Mouse (Mus musculus) MEL (cell line): ENCODE measurements around the gene Bnc2. TPM values are rescaled to one million over a fixed set of nuclear protein-coding genes. Genes with fewer than 3 reads are reported as not detected.

Experiments
- DNase-seq: peaks from one replicate; pipeline ENCODE4 v3.0.0; 2011; ENCODE audit warnings: low read depth, low spot score
- H3K27ac ChIP-seq: 2 replicates; pipeline ENCODE4 v1.5.1; 2012; ENCODE audit warnings: low read depth, mild to moderate bottlenecking, control low read depth, low read length, moderate library complexity; ENCODE audit not compliant: control insufficient read depth
- H3K27me3 ChIP-seq, 2 experiments: fragments of 150-350 bp in 1 of 2; sonication (generic) in 1 of 2; 2 replicates each; pipeline ENCODE4 v1.6.1; 2012; ENCODE audit warnings: low read length in 2 of 2, mild to moderate bottlenecking in 2 of 2, improper control_type of control experiment in 1 of 2, moderate library complexity in 1 of 2; ENCODE audit not compliant: insufficient read depth in 2 of 2, control insufficient read depth in 1 of 2
- H3K36me3 ChIP-seq, 2 experiments: 2 replicates each; pipeline ENCODE4 v1.6.1; 2012 to 2014; ENCODE audit warnings: low read length in 2 of 2, improper control_type of control experiment in 1 of 2, inconsistent platforms in 1 of 2, mild to moderate bottlenecking in 1 of 2; ENCODE audit not compliant: insufficient read depth in 2 of 2, control insufficient read depth in 1 of 2
- H3K4me1 ChIP-seq, 2 experiments: fragments of 150-350 bp in 1 of 2; sonication (generic) in 1 of 2; 2 replicates each; pipeline ENCODE4 v1.6.1; 2012; ENCODE audit warnings: low read length in 2 of 2, improper control_type of control experiment in 1 of 2, mild to moderate bottlenecking in 1 of 2; ENCODE audit not compliant: insufficient read depth in 2 of 2, control insufficient read depth in 1 of 2
- H3K4me3 ChIP-seq, 2 experiments: fragments of 150-350 bp in 1 of 2; sonication (generic) in 1 of 2; 2 replicates each; pipeline ENCODE4 v1.5.1; 2012; ENCODE audit warnings: low read depth in 2 of 2, low read length in 2 of 2, mild to moderate bottlenecking in 2 of 2, moderate library complexity in 2 of 2, control low read depth in 1 of 2, improper control_type of control experiment in 1 of 2; ENCODE audit not compliant: control insufficient read depth in 1 of 2, insufficient read depth in 1 of 2
- H3K79me2 ChIP-seq: 2 replicates; pipeline ENCODE4 v1.6.1; 2012; ENCODE audit warnings: mild to moderate bottlenecking, low read length, moderate library complexity; ENCODE audit not compliant: control insufficient read depth, poor library complexity, insufficient read depth
- H3K9ac ChIP-seq: 2 replicates; pipeline ENCODE4 v1.6.1; 2012; ENCODE audit warnings: low read depth, mild to moderate bottlenecking, control low read depth, low read length, moderate library complexity; ENCODE audit not compliant: control insufficient read depth, poor library complexity, severe bottlenecking
- H3K9me3 ChIP-seq: fragments of 150-350 bp; sonication (generic); replicated peaks from 2 replicates; pipeline ENCODE4 v1.6.1; 2012; ENCODE audit warnings: mild to moderate bottlenecking, low read length, improper control_type of control experiment, moderate library complexity; ENCODE audit not compliant: insufficient read depth
- BHLHE40 ChIP-seq: IDR thresholded peaks from 2 replicates; pipeline ENCODE4 v1.6.1; 2012; ENCODE audit warnings: low read depth, mild to moderate bottlenecking, inconsistent platforms, low read length, improper control_type of control experiment, borderline replicate concordance
- GATA1 ChIP-seq: IDR thresholded peaks from 2 replicates; pipeline ENCODE4 v1.6.1; 2011; ENCODE audit warnings: low read depth, low read length, improper control_type of control experiment
- HCFC1 ChIP-seq: IDR thresholded peaks from 2 replicates; pipeline ENCODE4 v1.6.1; 2012; ENCODE audit warnings: low read depth, mild to moderate bottlenecking, inconsistent platforms, low read length, improper control_type of control experiment, moderate library complexity
- JUND ChIP-seq: IDR thresholded peaks from 2 replicates; pipeline ENCODE4 v1.6.1; 2011; ENCODE audit warnings: low read depth, mild to moderate bottlenecking, improper control_type of control experiment, low read length
- KAT2A ChIP-seq: conservative IDR thresholded peaks from 2 replicates; pipeline ENCODE4 v1.6.1; 2012; ENCODE audit warnings: low read depth, low read length, improper control_type of control experiment, inconsistent platforms
- MAZ ChIP-seq: IDR thresholded peaks from 2 replicates; pipeline ENCODE4 v1.6.1; 2012; ENCODE audit warnings: low read depth, mild to moderate bottlenecking, inconsistent platforms, low read length, improper control_type of control experiment
- MEF2A ChIP-seq: IDR thresholded peaks from 2 replicates; pipeline ENCODE4 v1.6.1; 2014; ENCODE audit warnings: low read depth, mild to moderate bottlenecking, inconsistent platforms, low read length, improper control_type of control experiment; ENCODE audit not compliant: poor library complexity, insufficient replicate concordance, severe bottlenecking; ENCODE audit errors: extremely low read depth
- NRF1 ChIP-seq: IDR thresholded peaks from 2 replicates; pipeline ENCODE4 v1.6.1; 2014; ENCODE audit warnings: low read depth, mild to moderate bottlenecking, inconsistent platforms, low read length, improper control_type of control experiment, moderate library complexity; ENCODE audit not compliant: poor library complexity, insufficient read depth, severe bottlenecking
- POLR2AphosphoS2 ChIP-seq: IDR thresholded peaks from 2 replicates; pipeline ENCODE4 v1.6.1; 2011; ENCODE audit warnings: low read length, improper control_type of control experiment
- POLR2AphosphoS5 ChIP-seq: IDR thresholded peaks from 2 replicates; pipeline ENCODE4 v1.6.1; 2012; ENCODE audit warnings: low read depth, borderline replicate concordance, mild to moderate bottlenecking, inconsistent platforms, low read length, moderate library complexity, mixed read lengths
- RAD21 ChIP-seq: IDR thresholded peaks from 2 replicates; pipeline ENCODE4 v1.6.1; 2011; ENCODE audit warnings: mild to moderate bottlenecking, low read depth, low read length, improper control_type of control experiment
- TAL1 ChIP-seq: IDR thresholded peaks from 2 replicates; pipeline ENCODE4 v1.6.1; 2012; ENCODE audit warnings: mild to moderate bottlenecking, inconsistent platforms, low read length, moderate library complexity, mixed read lengths
- TBP ChIP-seq: IDR thresholded peaks from 2 replicates; pipeline ENCODE4 v1.8.0; 2011; ENCODE audit warnings: low read depth, low read length, improper control_type of control experiment
- TCF12 ChIP-seq: IDR thresholded peaks from 2 replicates; pipeline ENCODE4 v1.6.1; 2014; ENCODE audit warnings: low read depth, mild to moderate bottlenecking, inconsistent platforms, low read length, improper control_type of control experiment, moderate library complexity
- ZKSCAN1 ChIP-seq: IDR thresholded peaks from 2 replicates; pipeline ENCODE4 v1.6.1; 2012; ENCODE audit warnings: low read depth, mild to moderate bottlenecking, inconsistent platforms, low read length, improper control_type of control experiment, moderate library complexity
- ZMIZ1 ChIP-seq: IDR thresholded peaks from 2 replicates; pipeline ENCODE4 v1.6.1; 2012; ENCODE audit warnings: low read depth, mild to moderate bottlenecking, inconsistent platforms, low read length, improper control_type of control experiment, moderate library complexity
- ZNF384 ChIP-seq: IDR thresholded peaks from 2 replicates; pipeline ENCODE4 v1.6.1; 2012; ENCODE audit warnings: low read depth, mild to moderate bottlenecking, inconsistent platforms, low read length, improper control_type of control experiment
- polyA plus RNA-seq, 2 experiments: library from polyadenylated mRNA; stranded (reverse) in 1 of 2; unstranded in 1 of 2; fragments of >175 nt in 1 of 2; fragments of >200 nt in 1 of 2; gene quantifications; 2 replicates each; pipeline versions ENCODE4 v1.2.1 to v1.2.4; 2012; ENCODE audit warnings: low replicate concordance in 2 of 2, low read depth in 1 of 2; ENCODE audit not compliant: insufficient read length in 2 of 2, insufficient read depth in 1 of 2, missing spikeins in 1 of 2
- total RNA-seq: library from RNA; depleted of rRNA; stranded (reverse); fragments of 300-350 nt; gene quantifications from 2 replicates; pipeline ENCODE4 v1.2.3, GENCODE M21; 2012

Gene Bnc2
- total and polyA plus RNA-seq, 3 experiments = not detected

DNA sequence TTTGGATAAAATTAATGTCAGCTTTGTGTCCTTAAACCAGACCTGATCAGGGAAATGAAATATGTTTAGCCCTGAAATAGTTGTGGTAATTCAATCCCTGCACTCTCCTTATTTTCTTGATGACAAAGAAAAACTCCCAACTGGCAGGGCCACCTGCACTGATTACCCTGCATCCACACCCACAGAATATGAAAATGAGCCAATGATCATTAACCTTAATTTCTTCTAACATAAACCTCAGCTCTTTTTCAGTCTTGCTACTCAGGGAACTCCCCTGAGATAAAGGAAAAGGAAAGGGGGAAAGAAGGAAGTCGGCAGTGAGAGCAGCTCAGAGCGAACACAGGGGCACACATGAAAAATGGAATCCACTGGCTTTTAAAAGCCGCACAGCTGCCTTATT, 220.6 kb downstream of the Bnc2 start:
- TF ChIP-seq TAL1 = no peak
- H3K27ac ChIP-seq = no peak overlapping the region
- no peaks in the 10 kb centered on the region for H3K27me3 ChIP-seq
- H3K9me3 ChIP-seq = no peaks in the 10 kb centered on the region
- no peak overlapping the region for H3K4me3 ChIP-seq
- no peaks in the 10 kb centered on the region for H3K36me3 ChIP-seq
- no peak overlapping the region for H3K9ac ChIP-seq
- H3K79me2 ChIP-seq = no peaks in the 10 kb centered on the region
- no peak for DNase-seq
- no peaks in the 10 kb centered on the region for H3K4me1 ChIP-seq

DNA sequence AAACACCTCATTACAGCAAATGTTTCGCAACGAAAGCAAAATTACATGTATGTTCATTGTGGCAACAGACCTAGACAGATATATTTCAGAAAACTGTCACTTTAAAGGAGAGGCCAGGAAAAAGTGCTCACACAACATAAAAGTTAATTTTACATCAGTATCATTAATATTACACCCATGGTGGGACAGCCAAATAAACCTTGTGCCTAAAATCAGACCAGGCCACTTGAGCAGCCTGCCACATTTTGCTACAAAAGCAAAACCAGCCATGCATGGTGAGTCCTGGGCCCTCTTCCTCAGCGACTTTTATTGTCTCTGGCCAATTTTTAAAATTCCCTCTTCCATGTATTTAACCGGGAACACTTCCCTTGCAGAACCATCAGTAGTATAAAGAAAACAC, 221.5 kb downstream of the Bnc2 start:
- no peak for DNase-seq
- Histone ChIP-seq H3K9ac (no peak overlapping the region), H3K79me2 (no peaks in the 10 kb centered on the region), H3K27me3 (no peaks in the 10 kb centered on the region), H3K36me3 (no peaks in the 10 kb centered on the region), H3K4me1 (no peaks in the 10 kb centered on the region), H3K4me3 (no peak overlapping the region), H3K27ac (no peak overlapping the region), H3K9me3 (no peaks in the 10 kb centered on the region)
- TF ChIP-seq TBP (no peak), JUND (no peak), NRF1 (no peak), BHLHE40 (no peak), POLR2AphosphoS2 (no peak), MEF2A (no peak), ZMIZ1 (no peak), ZKSCAN1 (no peak), POLR2AphosphoS5 (no peak), KAT2A (no peak), GATA1 (no peak), TAL1 (no peak), HCFC1 (no peak), MAZ (no peak), RAD21 (no peak), TCF12 (no peak), ZNF384 (no peak)
